Mouse (Mus musculus): ENCODE measurements around the gene Yars. TPM values are rescaled to one million over a fixed set of nuclear protein-coding genes. Genes with fewer than 3 reads are reported as not detected.
"Not testable (repeated sequence)": the region's sequence is repeated elsewhere in the genome, so short reads cannot be mapped to it uniquely, and the experiment has no call there.

Yars gene
- polyA plus RNA-seq, 1 experiment from 2014 or later = 92.9 TPM

DNA sequence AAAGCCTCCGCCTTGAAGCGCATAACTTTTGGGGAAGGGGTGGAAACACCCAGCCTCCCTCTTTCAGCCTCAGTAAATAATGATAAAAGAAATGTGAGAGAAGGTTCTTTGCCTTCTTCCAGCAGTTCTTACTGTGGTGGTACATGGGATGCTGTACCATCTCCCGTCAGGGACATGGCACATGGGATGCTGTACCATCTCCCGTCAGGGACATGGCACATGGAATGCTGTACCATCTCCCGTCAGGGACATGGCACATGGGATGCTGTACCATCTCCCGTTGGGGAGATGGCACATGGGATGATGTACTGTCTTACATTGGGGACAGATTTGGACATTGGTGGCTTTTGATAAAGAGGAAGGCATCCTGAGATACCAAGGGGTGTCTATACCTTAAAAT, 8.0 kb downstream of the Yars start:
- H3K36me3 ChIP-seq (ENCODE audit: control insufficient read depth, insufficient read depth, low read length) = peaks cover 64% of the 10 kb centered on the region
- H3K27me3 ChIP-seq (replicated peaks; ENCODE audit: control insufficient read depth, insufficient read depth, low read length) = no peaks in the 10 kb centered on the region
- H3K27ac ChIP-seq (ENCODE audit: low read depth) = no peak overlapping the region
- DNase-seq (ENCODE audit: low spot score) (no peak), ATAC-seq (replicated peaks; ENCODE audit: low FRiP score, low TSS enrichment, low read depth) (no peak)
- H3K9me3 ChIP-seq (ENCODE audit: control insufficient read depth, low read length) = no peaks in the 10 kb centered on the region
- no peaks in the 10 kb centered on the region for H3K4me1 ChIP-seq (replicated peaks; ENCODE audit: control insufficient read depth, insufficient read depth, low read length)
- no peak overlapping the region for H3K9ac ChIP-seq (ENCODE audit: low read length)
- H3K4me2 ChIP-seq (ENCODE audit: low read length) = no peak overlapping the region
- no peak overlapping the region for H3K4me3 ChIP-seq (ENCODE audit: low read depth, low read length)
- WGBS = 95% methylated on average over 6 of the region's 6 CpGs

DNA sequence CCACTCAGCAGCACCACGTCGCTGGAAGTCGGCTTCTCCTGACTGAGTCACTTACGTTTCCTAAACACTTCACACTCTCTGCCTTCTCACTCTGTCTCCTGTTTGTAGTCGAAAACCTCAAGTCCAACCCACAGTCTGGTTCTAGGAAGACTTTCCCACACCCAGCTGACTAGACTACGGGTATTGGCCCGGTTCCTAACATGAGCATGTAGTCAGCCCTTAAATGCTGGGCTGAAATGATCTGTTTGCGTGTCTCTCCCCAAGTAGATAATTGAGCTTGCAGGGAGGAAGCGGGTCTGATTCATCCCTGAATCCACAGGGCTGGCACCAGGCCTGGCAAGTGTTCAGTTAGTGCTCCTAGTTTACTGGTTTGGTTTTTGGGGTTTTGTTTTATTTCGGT, 15.1 kb downstream of the Yars start:
- Histone ChIP-seq H3K9ac (ENCODE audit: low read length) (no peak overlapping the region), H3K4me2 (ENCODE audit: low read length) (no peak overlapping the region), H3K4me3 (ENCODE audit: low read depth, low read length) (no peak overlapping the region), H3K4me1 (replicated peaks; ENCODE audit: control insufficient read depth, insufficient read depth, low read length) (no peaks in the 10 kb centered on the region), H3K36me3 (ENCODE audit: control insufficient read depth, insufficient read depth, low read length) (peaks cover 82% of the 10 kb centered on the region), H3K27me3 (replicated peaks; ENCODE audit: control insufficient read depth, insufficient read depth, low read length) (no peaks in the 10 kb centered on the region), H3K9me3 (ENCODE audit: control insufficient read depth, low read length) (no peaks in the 10 kb centered on the region), H3K27ac (ENCODE audit: low read depth) (no peak overlapping the region)
- 94% methylated on average over 10 of the region's 10 CpGs for WGBS
- DNase-seq (ENCODE audit: low spot score) = no peak
- ATAC-seq (replicated peaks; ENCODE audit: low FRiP score, low TSS enrichment, low read depth) = no peak

DNA sequence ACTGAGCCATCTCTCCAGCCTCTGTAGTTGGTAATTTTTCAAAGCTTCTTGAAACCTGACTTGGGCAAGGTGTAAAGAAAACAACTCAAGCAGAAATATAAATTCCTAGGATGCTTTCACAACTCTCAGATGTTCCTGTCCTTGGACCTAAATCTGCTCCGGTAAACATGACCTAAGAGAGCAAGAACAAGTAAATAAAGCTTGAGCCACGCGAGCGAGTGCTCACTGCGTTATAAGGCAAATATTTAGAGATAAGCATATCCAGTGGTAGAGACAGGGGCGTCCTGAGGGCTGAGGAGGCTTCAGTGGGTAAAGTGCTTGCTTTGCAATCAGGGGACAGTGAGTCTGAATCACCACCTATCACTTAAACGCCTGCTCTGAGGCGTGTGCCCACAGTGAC, 17.2 kb downstream of the Yars start:
- no peaks in the 10 kb centered on the region for H3K27me3 ChIP-seq (replicated peaks; ENCODE audit: control insufficient read depth, insufficient read depth, low read length)
- no peak overlapping the region for H3K4me2 ChIP-seq (ENCODE audit: low read length)
- H3K9me3 ChIP-seq (ENCODE audit: control insufficient read depth, low read length) = no peaks in the 10 kb centered on the region
- ATAC-seq (replicated peaks; ENCODE audit: low FRiP score, low TSS enrichment, low read depth) (no peak), DNase-seq (ENCODE audit: low spot score) (no peak)
- no peak overlapping the region for H3K4me3 ChIP-seq (ENCODE audit: low read depth, low read length)
- peaks cover 92% of the 10 kb centered on the region for H3K36me3 ChIP-seq (ENCODE audit: control insufficient read depth, insufficient read depth, low read length)
- H3K27ac ChIP-seq (ENCODE audit: low read depth) = no peak overlapping the region
- no peaks in the 10 kb centered on the region for H3K4me1 ChIP-seq (replicated peaks; ENCODE audit: control insufficient read depth, insufficient read depth, low read length)
- no peak overlapping the region for H3K9ac ChIP-seq (ENCODE audit: low read length)
- 50% methylated on average over 8 of the region's 8 CpGs for WGBS

GRCm38 (mm10) chr4:129209504-129209903, 19.9 kb downstream of the Yars start:
- 53% methylated on average over 7 of the region's 7 CpGs for WGBS
- Histone ChIP-seq H3K4me3 (ENCODE audit: low read depth, low read length) (no peak overlapping the region), H3K36me3 (ENCODE audit: control insufficient read depth, insufficient read depth, low read length) (peaks cover 86% of the 10 kb centered on the region), H3K4me2 (ENCODE audit: low read length) (no peak overlapping the region), H3K9me3 (ENCODE audit: control insufficient read depth, low read length) (no peaks in the 10 kb centered on the region), H3K9ac (ENCODE audit: low read length) (no peak overlapping the region), H3K4me1 (replicated peaks; ENCODE audit: control insufficient read depth, insufficient read depth, low read length) (no peaks in the 10 kb centered on the region), H3K27ac (ENCODE audit: low read depth) (no peak overlapping the region), H3K27me3 (replicated peaks; ENCODE audit: control insufficient read depth, insufficient read depth, low read length) (no peaks in the 10 kb centered on the region)
- no peak for ATAC-seq (replicated peaks; ENCODE audit: low FRiP score, low TSS enrichment, low read depth)
- no peak for DNase-seq (ENCODE audit: low spot score)

- Histone ChIP-seq H3K4me2 (ENCODE audit: low read length) (no peak overlapping the region), H3K4me1 (replicated peaks; ENCODE audit: control insufficient read depth, insufficient read depth, low read length) (no peaks in the 10 kb centered on the region), H3K27ac (ENCODE audit: low read depth) (no peak overlapping the region), H3K9ac (ENCODE audit: low read length) (no peak overlapping the region), H3K4me3 (ENCODE audit: low read depth, low read length) (no peak overlapping the region), H3K36me3 (ENCODE audit: control insufficient read depth, insufficient read depth, low read length) (peaks cover 88% of the 10 kb centered on the region), H3K27me3 (replicated peaks; ENCODE audit: control insufficient read depth, insufficient read depth, low read length) (no peaks in the 10 kb centered on the region), H3K9me3 (ENCODE audit: control insufficient read depth, low read length) (no peaks in the 10 kb centered on the region)
- no peak for ATAC-seq (replicated peaks; ENCODE audit: low FRiP score, low TSS enrichment, low read depth)
- 83% methylated on average over 4 of the region's 4 CpGs for whole genome bisulfite sequencing
- DNase-seq (ENCODE audit: low spot score) = no peak
These were observed 21.9 kb downstream of the Yars start for GRCm38 (mm10) chr4:129211461-129211860.

GRCm38 (mm10) chr4:129212486-129212885, 22.9 kb downstream of the Yars start:
- not testable (repeated sequence) for ATAC-seq (replicated peaks; ENCODE audit: low FRiP score, low TSS enrichment, low read depth)

GRCm38 (mm10) chr4:129218569-129219175, 29.1 kb downstream of the Yars start:
- ATAC-seq (replicated peaks; ENCODE audit: low FRiP score, low TSS enrichment, low read depth) = no peak
- no peaks in the 10 kb centered on the region for H3K9me3 ChIP-seq (ENCODE audit: control insufficient read depth, low read length)
- H3K9ac ChIP-seq (ENCODE audit: low read length) = no peak overlapping the region
- H3K4me2 ChIP-seq (ENCODE audit: low read length) = no peak overlapping the region
- 76% methylated on average over 7 of the region's 7 CpGs for WGBS
- no peak overlapping the region for H3K4me3 ChIP-seq (ENCODE audit: low read depth, low read length)
- peaks cover 8% of the 10 kb centered on the region; the same call in 1 of the 2 replicates for H3K4me1 ChIP-seq (replicated peaks; ENCODE audit: control insufficient read depth, insufficient read depth, low read length)
- peaks cover 78% of the 10 kb centered on the region for H3K36me3 ChIP-seq (ENCODE audit: control insufficient read depth, insufficient read depth, low read length)
- 0 out of 2 replicates have a peak, but pooled peaks cover 2% of the 10 kb centered on the region for H3K27me3 ChIP-seq (replicated peaks; ENCODE audit: control insufficient read depth, insufficient read depth, low read length)
- DNase-seq (ENCODE audit: low spot score) = no peak
- H3K27ac ChIP-seq (ENCODE audit: low read depth) = no peak overlapping the region

More at GRCm38 (mm10) chr4:129212486-129212885, 22.9 kb downstream of the Yars start:
- not testable (repeated sequence) for H3K4me2 ChIP-seq (ENCODE audit: low read length); H3K9me3 ChIP-seq (ENCODE audit: control insufficient read depth, low read length); H3K4me1 ChIP-seq (replicated peaks; ENCODE audit: control insufficient read depth, insufficient read depth, low read length); H3K4me3 ChIP-seq (ENCODE audit: low read depth, low read length); DNase-seq (ENCODE audit: low spot score); H3K27ac ChIP-seq (ENCODE audit: low read depth); H3K27me3 ChIP-seq (replicated peaks; ENCODE audit: control insufficient read depth, insufficient read depth, low read length); H3K9ac ChIP-seq (ENCODE audit: low read length)
- peaks cover 88% of the 10 kb centered on the region for H3K36me3 ChIP-seq (ENCODE audit: control insufficient read depth, insufficient read depth, low read length)
- 69% methylated on average over 3 of the region's 3 CpGs for WGBS

DNA sequence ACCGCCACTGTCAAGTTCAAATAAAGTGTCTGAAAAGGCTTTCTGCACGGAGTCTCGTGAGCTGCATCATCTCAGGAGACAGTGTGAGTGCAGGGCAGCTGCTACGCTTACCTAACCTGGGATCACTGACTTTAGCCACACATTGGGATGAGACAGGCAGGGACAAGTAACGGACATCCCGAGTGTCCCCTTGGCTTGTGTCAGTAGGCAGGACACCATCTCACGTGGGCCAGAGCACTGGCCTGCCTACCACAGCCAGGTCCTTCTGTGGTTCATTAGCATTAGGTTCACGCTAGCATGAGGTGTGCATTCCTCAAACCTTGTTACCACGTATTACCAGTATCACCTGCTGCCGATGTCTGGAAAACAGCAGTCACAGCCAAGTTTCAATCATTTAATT, 29.6 kb downstream of the Yars start:
- Histone ChIP-seq H3K4me3 (ENCODE audit: low read depth, low read length) (no peak overlapping the region), H3K36me3 (ENCODE audit: control insufficient read depth, insufficient read depth, low read length) (peaks cover 78% of the 10 kb centered on the region), H3K9ac (ENCODE audit: low read length) (no peak overlapping the region), H3K4me2 (ENCODE audit: low read length) (no peak overlapping the region), H3K4me1 (replicated peaks; ENCODE audit: control insufficient read depth, insufficient read depth, low read length) (peaks cover 8% of the 10 kb centered on the region; the same call in 1 of the 2 replicates), H3K27me3 (replicated peaks; ENCODE audit: control insufficient read depth, insufficient read depth, low read length) (0 out of 2 replicates have a peak, but pooled peaks cover 2% of the 10 kb centered on the region), H3K9me3 (ENCODE audit: control insufficient read depth, low read length) (no peaks in the 10 kb centered on the region), H3K27ac (ENCODE audit: low read depth) (no peak overlapping the region)
- 85% methylated on average over 10 of the region's 10 CpGs for WGBS
- no peak for ATAC-seq (replicated peaks; ENCODE audit: low FRiP score, low TSS enrichment, low read depth)
- DNase-seq (ENCODE audit: low spot score) = no peak

Data from intestine, embryonic 14.5 days (tissue).